Mouse (Mus musculus) naive thymus-derived CD4-positive, alpha-beta T cell, adult 5 months (primary cell): ENCODE data around the gene Olfr1055. TPM values are rescaled to one million over a fixed set of nuclear protein-coding genes. Genes with fewer than 3 reads are reported as not detected.

Source experiments
- polyA plus RNA-seq: library from polyadenylated mRNA; unstranded; fragments of 100-300 nt; shearing (Covaris generic); gene quantifications from one replicate; pipeline ENCODE4 v1.2.1, GENCODE M21; 2017

Olfr1055 gene
- not detected for polyA plus RNA-seq

DNA sequence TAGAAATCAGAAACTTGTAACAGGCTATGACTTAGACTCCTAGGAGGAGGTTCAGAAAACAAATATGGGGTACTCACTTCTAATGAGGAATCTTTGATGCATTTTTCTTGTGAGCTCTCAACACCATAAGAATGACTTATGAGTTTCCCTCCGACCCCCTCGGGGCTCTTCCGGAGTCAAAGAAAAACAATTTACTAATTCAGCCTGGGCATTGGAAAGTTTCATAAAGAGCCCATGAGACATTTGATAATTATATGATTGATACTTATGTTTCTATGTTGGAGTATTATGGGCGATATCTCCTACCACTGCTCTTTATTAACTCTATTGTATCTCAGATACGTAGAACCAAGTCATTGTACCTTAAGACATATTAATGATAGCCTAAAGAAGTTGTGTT lies at the start of gene Olfr1055:
TSS of gene Olfr1055 (minus strand) at position 101 of the 400 bp plus-strand sequence.

DNA sequence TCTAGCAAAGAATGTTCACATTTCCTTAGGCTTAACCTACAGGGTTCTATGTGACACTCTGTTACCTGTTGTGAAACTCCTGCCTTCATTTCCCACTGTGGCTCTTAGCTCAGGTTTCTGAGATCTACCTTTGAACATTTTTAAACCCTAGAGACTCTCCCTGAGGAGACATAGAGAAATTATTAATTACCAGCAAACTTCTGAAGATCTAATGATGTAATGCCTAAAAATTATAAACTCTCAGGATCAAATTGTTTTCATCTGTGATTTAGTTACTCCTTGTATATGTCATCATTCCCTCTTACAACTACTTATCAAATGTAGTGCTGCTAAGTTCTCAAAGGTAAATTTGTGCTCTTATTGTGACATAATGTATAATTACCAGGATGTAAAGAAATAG lies 38.4 kb upstream of the Olfr1055 start, which contains the start of gene Olfr1058:
TSS of gene Olfr1058 (minus strand) at position 101 of the 400 bp plus-strand sequence.

DNA sequence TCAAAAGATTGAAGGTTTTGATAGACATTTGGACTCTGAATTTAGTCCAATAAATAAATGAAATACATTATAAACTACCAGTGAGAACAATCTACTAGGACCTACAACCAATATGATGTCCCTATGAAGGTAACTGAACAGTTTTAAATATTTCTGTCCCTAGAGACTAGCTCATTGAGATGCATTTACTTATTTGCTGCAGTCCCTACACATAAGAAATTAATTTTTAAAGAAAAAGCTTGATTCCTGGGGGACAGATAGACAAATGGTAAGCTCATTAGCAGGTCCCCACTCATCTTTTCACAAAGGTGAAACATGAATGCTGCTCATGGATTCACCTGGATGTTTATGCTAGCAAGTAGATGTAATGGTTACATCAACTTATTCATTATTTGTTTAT lies 28.2 kb upstream of the Olfr1055 start, which contains the start of gene Olfr1057:
TSS of gene Olfr1057 (minus strand) at position 101 of the 400 bp plus-strand sequence.

DNA sequence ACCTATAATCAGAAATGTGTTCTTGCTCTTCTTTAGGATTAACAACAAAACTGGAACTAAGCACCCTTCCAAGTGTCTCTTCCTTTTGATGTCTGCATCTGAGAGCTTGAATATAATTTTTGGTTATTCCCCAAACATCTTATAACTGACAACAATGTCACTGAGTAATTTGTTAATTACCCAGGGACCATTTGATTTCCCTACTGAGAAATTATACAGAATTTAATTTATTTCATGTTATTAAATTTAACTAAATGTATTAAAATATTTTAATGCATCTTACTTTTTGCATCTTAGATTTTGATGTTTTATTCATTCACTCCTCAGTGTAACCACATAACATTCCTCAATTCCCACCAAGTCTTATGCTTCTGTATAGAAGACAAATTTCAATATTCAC lies 12.3 kb upstream of the Olfr1055 start, which contains the start of gene Olfr1056:
TSS of gene Olfr1056 (minus strand) at position 101 of the 400 bp plus-strand sequence.

DNA sequence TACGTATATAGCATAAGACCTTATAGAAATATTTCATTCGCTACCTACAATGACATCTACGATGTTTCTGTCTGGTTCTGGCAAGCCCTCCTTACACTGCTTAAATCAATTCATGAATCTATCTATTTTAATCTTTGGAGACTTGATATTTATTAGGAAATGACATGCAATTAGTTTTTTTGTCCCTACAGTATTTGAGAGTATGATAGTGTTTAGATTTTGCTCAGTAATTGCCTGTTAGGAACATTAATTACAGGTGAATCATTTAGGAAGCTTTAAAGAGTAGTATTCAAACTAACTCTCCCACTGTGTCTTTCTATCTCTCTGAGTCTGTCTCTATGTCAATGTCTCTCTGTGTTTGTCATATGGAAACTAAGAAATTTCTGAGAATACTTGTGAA lies 14.8 kb downstream of the Olfr1055 start, which contains the start of gene Olfr1054:
TSS of gene Olfr1054 (minus strand) at position 101 of the 400 bp plus-strand sequence.

DNA sequence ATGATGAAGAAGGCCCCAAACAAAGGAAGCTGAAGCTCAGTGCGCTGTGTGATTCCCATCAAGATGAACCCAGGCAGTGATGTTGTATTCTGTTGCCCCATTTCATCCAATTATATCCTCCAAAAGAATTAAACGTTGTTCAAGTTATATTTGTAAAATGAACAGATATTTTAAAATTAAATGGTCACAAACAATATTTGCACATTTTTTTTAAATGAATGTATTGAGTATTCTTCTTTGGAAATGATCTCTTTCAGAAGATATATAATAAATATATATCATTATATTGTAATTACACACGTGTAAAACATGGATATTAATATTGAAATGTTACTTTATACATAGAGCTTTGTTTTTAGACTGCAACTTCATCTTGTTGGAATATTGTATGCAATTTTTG lies 34.9 kb downstream of the Olfr1055 start, which contains the start of gene Olfr1053:
TSS of gene Olfr1053 (minus strand) at position 101 of the 400 bp plus-strand sequence.

Other genes with a start within 250 kb of the Olfr1055 start
- gene Olfr1039, start 214.4 kb downstream of the Olfr1055 start, polyA plus RNA-seq, result not detected
- not detected for gene Olfr1040, start 203.6 kb downstream of the Olfr1055 start, polyA plus RNA-seq
- 0.06 TPM for gene Olfr1042, start 188.4 kb downstream of the Olfr1055 start, polyA plus RNA-seq
- gene Olfr1043, start 182.8 kb downstream of the Olfr1055 start, polyA plus RNA-seq, result 0.37 TPM
- not detected for gene Olfr1044, start 172.5 kb downstream of the Olfr1055 start, polyA plus RNA-seq
- gene Olfr52, start 164.6 kb downstream of the Olfr1055 start, polyA plus RNA-seq, result not detected
- gene Olfr1045, start 147.3 kb downstream of the Olfr1055 start, polyA plus RNA-seq, result 0.15 TPM
- gene Olfr1046, start 131.0 kb downstream of the Olfr1055 start, polyA plus RNA-seq, result not detected
- not detected for gene Olfr1047, start 118.9 kb downstream of the Olfr1055 start, polyA plus RNA-seq
- gene Olfr1048, start 110.0 kb downstream of the Olfr1055 start, polyA plus RNA-seq, result 0.15 TPM
- not detected for gene Olfr1049, start 92.0 kb downstream of the Olfr1055 start, polyA plus RNA-seq
- not detected for gene Olfr1051, start 71.2 kb downstream of the Olfr1055 start, polyA plus RNA-seq
- not detected for gene Olfr1052, start 57.8 kb downstream of the Olfr1055 start, polyA plus RNA-seq
- not detected for gene Olfr1053, start 35.0 kb downstream of the Olfr1055 start, polyA plus RNA-seq
- gene Olfr1054, start 14.9 kb downstream of the Olfr1055 start, polyA plus RNA-seq, result not detected
- not detected for gene Olfr1056, start 12.2 kb upstream of the Olfr1055 start, polyA plus RNA-seq
- gene Olfr1057, start 28.1 kb upstream of the Olfr1055 start, polyA plus RNA-seq, result not detected
- not detected for gene Olfr1058, start 38.3 kb upstream of the Olfr1055 start, polyA plus RNA-seq
- gene Olfr1061, start 63.8 kb upstream of the Olfr1055 start, polyA plus RNA-seq, result not detected
- gene Olfr1062, start 76.5 kb upstream of the Olfr1055 start, polyA plus RNA-seq, result not detected
- gene Olfr1065, start 100.3 kb upstream of the Olfr1055 start, polyA plus RNA-seq, result not detected
- not detected for gene Olfr1066, start 106.0 kb upstream of the Olfr1055 start, polyA plus RNA-seq
- not detected for gene Olfr228, start 137.1 kb upstream of the Olfr1055 start, polyA plus RNA-seq
- not detected for gene Olfr1076, start 158.2 kb upstream of the Olfr1055 start, polyA plus RNA-seq
- gene Olfr1079, start 192.2 kb upstream of the Olfr1055 start, polyA plus RNA-seq, result not detected
- gene Olfr1080, start 208.0 kb upstream of the Olfr1055 start, polyA plus RNA-seq, result not detected
- gene Olfr1082, start 248.7 kb upstream of the Olfr1055 start, polyA plus RNA-seq, result 0.30 TPM